Mouse (Mus musculus): Measurements from ENCODE around the gene Map6. TPM values are rescaled to one million over a fixed set of nuclear protein-coding genes. Genes with fewer than 3 reads are reported as not detected.
"Not testable (repeated sequence)": the region's sequence is repeated elsewhere in the genome, so short reads cannot be mapped to it uniquely, and the experiment has no call there.

Gene Map6
- polyA plus RNA-seq, 1 experiment from 2014 or later = 118 TPM

- Histone ChIP-seq H3K4me2 (ENCODE audit: low read depth, low read length) (no peak overlapping the region), H3K4me1 (ENCODE audit: control insufficient read depth, insufficient read depth, low read length) (peaks cover 17% of the 10 kb centered on the region), H3K9me3 (ENCODE audit: control insufficient read depth, low read length) (no peaks in the 10 kb centered on the region), H3K36me3 (ENCODE audit: control insufficient read depth, insufficient read depth, low read length) (no peaks in the 10 kb centered on the region), H3K4me3 (ENCODE audit: low read depth, low read length) (no peak overlapping the region), H3K9ac (replicated peaks; ENCODE audit: low read depth, low read length) (no peak overlapping the region), H3K27ac (ENCODE audit: low read depth, low read length) (no peak overlapping the region), H3K27me3 (ENCODE audit: control insufficient read depth, insufficient read depth, low read length) (no peaks in the 10 kb centered on the region)
- no peak for ATAC-seq (ENCODE audit: low read depth)
- 90% methylated on average over 2 of the region's 2 CpGs for whole genome bisulfite sequencing
Observed at GRCm38 (mm10) chr7:99362137-99362536, 94.9 kb downstream of the Map6 start.

GRCm38 (mm10) chr7:99365069-99365468, 97.8 kb downstream of the Map6 start:
- H3K4me2 ChIP-seq (ENCODE audit: low read depth, low read length) = peak overlapping the region; percentile 1; the same call in 1 of the 2 replicates
- H3K27ac ChIP-seq (ENCODE audit: low read depth, low read length) = no peak overlapping the region
- no peaks in the 10 kb centered on the region for H3K36me3 ChIP-seq (ENCODE audit: control insufficient read depth, insufficient read depth, low read length)
- H3K9me3 ChIP-seq (ENCODE audit: control insufficient read depth, low read length) = no peaks in the 10 kb centered on the region
- peaks cover 9% of the 10 kb centered on the region for H3K4me1 ChIP-seq (ENCODE audit: control insufficient read depth, insufficient read depth, low read length)
- WGBS = 0% methylated on average over 5 of the region's 5 CpGs
- H3K9ac ChIP-seq (replicated peaks; ENCODE audit: low read depth, low read length) = no peak overlapping the region
- H3K27me3 ChIP-seq (ENCODE audit: control insufficient read depth, insufficient read depth, low read length) = no peaks in the 10 kb centered on the region
- no peak overlapping the region for H3K4me3 ChIP-seq (ENCODE audit: low read depth, low read length)
- ATAC-seq (ENCODE audit: low read depth) = peak; percentile 45

GRCm38 (mm10) chr7:99366716-99367115, 99.5 kb downstream of the Map6 start:
- Histone ChIP-seq H3K36me3 (ENCODE audit: control insufficient read depth, insufficient read depth, low read length) (no peaks in the 10 kb centered on the region), H3K9ac (replicated peaks; ENCODE audit: low read depth, low read length) (no peak overlapping the region), H3K4me1 (ENCODE audit: control insufficient read depth, insufficient read depth, low read length) (no peaks in the 10 kb centered on the region), H3K4me2 (ENCODE audit: low read depth, low read length) (no peak overlapping the region), H3K4me3 (ENCODE audit: low read depth, low read length) (no peak overlapping the region), H3K27me3 (ENCODE audit: control insufficient read depth, insufficient read depth, low read length) (no peaks in the 10 kb centered on the region), H3K27ac (ENCODE audit: low read depth, low read length) (no peak overlapping the region), H3K9me3 (ENCODE audit: control insufficient read depth, low read length) (no peaks in the 10 kb centered on the region)
- WGBS = 65% methylated on average over 6 of the region's 6 CpGs
- no peak for ATAC-seq (ENCODE audit: low read depth)

- not testable (repeated sequence) for H3K27ac ChIP-seq (ENCODE audit: low read depth, low read length); H3K27me3 ChIP-seq (ENCODE audit: control insufficient read depth, insufficient read depth, low read length); H3K4me2 ChIP-seq (ENCODE audit: low read depth, low read length); H3K9ac ChIP-seq (replicated peaks; ENCODE audit: low read depth, low read length); ATAC-seq (ENCODE audit: low read depth); H3K4me3 ChIP-seq (ENCODE audit: low read depth, low read length); H3K4me1 ChIP-seq (ENCODE audit: control insufficient read depth, insufficient read depth, low read length); H3K9me3 ChIP-seq (ENCODE audit: control insufficient read depth, low read length); H3K36me3 ChIP-seq (ENCODE audit: control insufficient read depth, insufficient read depth, low read length)
- 63% methylated on average over 3 of the region's 3 CpGs for WGBS
Observed at GRCm38 (mm10) chr7:99374325-99374724, 107.1 kb downstream of the Map6 start.

GRCm38 (mm10) chr7:99375455-99375854, 108.2 kb downstream of the Map6 start:
- Histone ChIP-seq H3K4me2 (ENCODE audit: low read depth, low read length) (no peak overlapping the region), H3K9ac (replicated peaks; ENCODE audit: low read depth, low read length) (no peak overlapping the region), H3K36me3 (ENCODE audit: control insufficient read depth, insufficient read depth, low read length) (no peaks in the 10 kb centered on the region), H3K4me1 (ENCODE audit: control insufficient read depth, insufficient read depth, low read length) (peaks cover 4% of the 10 kb centered on the region; the same call in 1 of the 2 replicates), H3K9me3 (ENCODE audit: control insufficient read depth, low read length) (no peaks in the 10 kb centered on the region), H3K4me3 (ENCODE audit: low read depth, low read length) (no peak overlapping the region), H3K27ac (ENCODE audit: low read depth, low read length) (no peak overlapping the region), H3K27me3 (ENCODE audit: control insufficient read depth, insufficient read depth, low read length) (no peaks in the 10 kb centered on the region)
- WGBS = 5% methylated on average over 4 of the region's 4 CpGs
- ATAC-seq (ENCODE audit: low read depth) = no peak

GRCm38 (mm10) chr7:99378870-99379269, 111.6 kb downstream of the Map6 start:
- Histone ChIP-seq H3K27me3 (ENCODE audit: control insufficient read depth, insufficient read depth, low read length) (no peaks in the 10 kb centered on the region), H3K4me1 (ENCODE audit: control insufficient read depth, insufficient read depth, low read length) (peaks cover 8% of the 10 kb centered on the region; the same call in 1 of the 2 replicates), H3K9ac (replicated peaks; ENCODE audit: low read depth, low read length) (no peak overlapping the region; the same call in 1 of the 2 replicates), H3K27ac (ENCODE audit: low read depth, low read length) (no peak overlapping the region), H3K4me2 (ENCODE audit: low read depth, low read length) (no peak overlapping the region), H3K9me3 (ENCODE audit: control insufficient read depth, low read length) (no peaks in the 10 kb centered on the region), H3K4me3 (ENCODE audit: low read depth, low read length) (no peak overlapping the region), H3K36me3 (ENCODE audit: control insufficient read depth, insufficient read depth, low read length) (no peaks in the 10 kb centered on the region)
- WGBS = 31% methylated on average over 8 of the region's 8 CpGs
- ATAC-seq (ENCODE audit: low read depth) = no peak

GRCm38 (mm10) chr7:99380491-99381213, 113.4 kb downstream of the Map6 start:
- Histone ChIP-seq H3K4me1 (ENCODE audit: control insufficient read depth, insufficient read depth, low read length) (peaks cover 21% of the 10 kb centered on the region), H3K27me3 (ENCODE audit: control insufficient read depth, insufficient read depth, low read length) (no peaks in the 10 kb centered on the region), H3K9me3 (ENCODE audit: control insufficient read depth, low read length) (no peaks in the 10 kb centered on the region), H3K27ac (ENCODE audit: low read depth, low read length) (peak overlapping the region; percentile 98), H3K4me3 (ENCODE audit: low read depth, low read length) (peak overlapping the region; percentile 50), H3K4me2 (ENCODE audit: low read depth, low read length) (peak overlapping the region; percentile 75), H3K9ac (replicated peaks; ENCODE audit: low read depth, low read length) (peak overlapping the region; percentile 83), H3K36me3 (ENCODE audit: control insufficient read depth, insufficient read depth, low read length) (no peaks in the 10 kb centered on the region)
- WGBS = under 1% methylated on average over 24 of the region's 24 CpGs
- peak; percentile 70 for ATAC-seq (ENCODE audit: low read depth)

GRCm38 (mm10) chr7:99381214-99382087, 114.2 kb downstream of the Map6 start, which contains the start of gene Gdpd5:
Gdpd5 (plus strand) TSS chr7:99381414.
- under 1% methylated on average over 72 of the region's 73 CpGs for WGBS
- H3K9ac ChIP-seq (replicated peaks; ENCODE audit: low read depth, low read length) = peak within 1 kb of the TSS; percentile 83
- H3K4me2 ChIP-seq (ENCODE audit: low read depth, low read length) = peak within 1 kb of the TSS; percentile 75
- no peaks in the 10 kb centered on the region for H3K9me3 ChIP-seq (ENCODE audit: control insufficient read depth, low read length)
- ATAC-seq (ENCODE audit: low read depth) = peak; percentile 95
- H3K4me3 ChIP-seq (ENCODE audit: low read depth, low read length) = peak within 1 kb of the TSS; percentile 50
- H3K27me3 ChIP-seq (ENCODE audit: control insufficient read depth, insufficient read depth, low read length) = no peaks in the 10 kb centered on the region
- peaks cover 28% of the 10 kb centered on the region for H3K4me1 ChIP-seq (ENCODE audit: control insufficient read depth, insufficient read depth, low read length)
- peak within 1 kb of the TSS; percentile 98 for H3K27ac ChIP-seq (ENCODE audit: low read depth, low read length)
- H3K36me3 ChIP-seq (ENCODE audit: control insufficient read depth, insufficient read depth, low read length) = no peaks in the 10 kb centered on the region
